Mouse (Mus musculus) testis, adult 2 months (tissue): ENCODE measurements at regions not wholly inside any gene's neighbourhood (a gene's known extent, or its start where the extent isn't known, plus 50 kb on each side); places are given as distances from the start of the nearest gene placed in this dataset.

Experiments used
- CTCF ChIP-seq: fragments of 200-500 bp; IDR thresholded peaks from 2 replicates; pipeline ENCODE4 v1.5.1; 2012; ENCODE audit warnings: low read depth, mild to moderate bottlenecking, inconsistent platforms, low read length, moderate library complexity; ENCODE audit not compliant: control insufficient read depth, insufficient read depth, insufficient replicate concordance
- POLR2A ChIP-seq: fragments of 200-500 bp; IDR thresholded peaks from 2 replicates; pipeline ENCODE4 v1.6.1; 2012; ENCODE audit warnings: low read depth, mild to moderate bottlenecking, inconsistent platforms, low read length, moderate library complexity; ENCODE audit not compliant: control insufficient read depth

GRCm38 (mm10) chr17:80886211-80886701, 58.2 kb upstream of the Tmem178 start:
- TF ChIP-seq POLR2A (no peak), CTCF (no peak)
